Mouse (Mus musculus) embryo, embryonic 11.5 days (tissue): ENCODE results near the gene Gm9903.

Experiments
- DNase-seq: peaks from one replicate; pipeline ENCODE4 v3.0.0-alpha.2; 2012; ENCODE audit warnings: low read depth, low spot score

The Gm9903 gene

GRCm38 (mm10) chr5:33629301-33629987 lies at the start of gene Gm9903, which contains the start of gene Fam53a:
Gene Gm9903, plus strand, starts transcription at chr5:33629925.
Gene Fam53a, minus strand, starts transcription at chr5:33629635.
- DNase-seq: peak; percentile 93

- DNase-seq: no peak
Observed at GRCm38 (mm10) chr5:33580336-33580735, 49.4 kb upstream of the Gm9903 start.

- DNase-seq: no peak
Observed at GRCm38 (mm10) chr5:33587498-33588058, 42.1 kb upstream of the Gm9903 start.

GRCm38 (mm10) chr5:33588066-33588465 lies 41.7 kb upstream of the Gm9903 start:
- no peak for DNase-seq

GRCm38 (mm10) chr5:33589221-33589888 lies 40.4 kb upstream of the Gm9903 start:
- DNase-seq: peak; percentile 69

GRCm38 (mm10) chr5:33593620-33594019 lies 36.1 kb upstream of the Gm9903 start:
- no peak for DNase-seq

- no peak for DNase-seq
Observed at GRCm38 (mm10) chr5:33605314-33605713, 24.4 kb upstream of the Gm9903 start.

- no peak for DNase-seq
Observed at GRCm38 (mm10) chr5:33606631-33607030, 23.1 kb upstream of the Gm9903 start.

- DNase-seq: no peak
Observed at GRCm38 (mm10) chr5:33607434-33607833, 22.3 kb upstream of the Gm9903 start.

GRCm38 (mm10) chr5:33609226-33609625 lies 20.5 kb upstream of the Gm9903 start:
- no peak for DNase-seq

GRCm38 (mm10) chr5:33611795-33612194 lies 17.9 kb upstream of the Gm9903 start:
- no peak for DNase-seq

GRCm38 (mm10) chr5:33614391-33614790 lies 15.3 kb upstream of the Gm9903 start:
- DNase-seq: no peak

GRCm38 (mm10) chr5:33622671-33623070 lies 7.1 kb upstream of the Gm9903 start:
- DNase-seq: no peak

GRCm38 (mm10) chr5:33623766-33624165 lies 6.0 kb upstream of the Gm9903 start:
- DNase-seq: no peak

GRCm38 (mm10) chr5:33627968-33628367 lies 1.8 kb upstream of the Gm9903 start:
- no peak for DNase-seq

- peak; percentile 5 for DNase-seq
Observed at GRCm38 (mm10) chr5:33628820-33629300, 865 bp upstream of the Gm9903 start.

- DNase-seq: no peak
Observed at GRCm38 (mm10) chr5:33630061-33630460, 336 bp downstream of the Gm9903 start.

GRCm38 (mm10) chr5:33630615-33631014 lies 890 bp downstream of the Gm9903 start:
- no peak for DNase-seq

- no peak for DNase-seq
Observed at GRCm38 (mm10) chr5:33632526-33632925, 2.8 kb downstream of the Gm9903 start.

- no peak for DNase-seq
Observed at GRCm38 (mm10) chr5:33635361-33635760, 5.6 kb downstream of the Gm9903 start.

GRCm38 (mm10) chr5:33637606-33638350 lies 8.1 kb downstream of the Gm9903 start:
- DNase-seq: no peak

GRCm38 (mm10) chr5:33638826-33639225 lies 9.1 kb downstream of the Gm9903 start:
- DNase-seq: no peak
